Mouse (Mus musculus) limb, embryonic 15.5 days (tissue): Measurements from ENCODE around the gene N4bp2. TPM values are rescaled to one million over a fixed set of nuclear protein-coding genes. Genes with fewer than 3 reads are reported as not detected.

Source experiments
- ATAC-seq: fragments of 200-750 bp; cut with Nextera tagmentation; 2 replicates; pipeline ENCODE4 v1.8.0; 2017; ENCODE audit warnings: low read depth, moderate TSS enrichment; ENCODE audit not compliant: insufficient number of reproducible peaks, low FRiP score, low TSS enrichment
- H3K27ac ChIP-seq: fragments of 300-500 bp; sonication (generic); 2 replicates; pipeline ENCODE4 v1.5.1; 2015; ENCODE audit warnings: moderate library complexity, mild to moderate bottlenecking, inconsistent platforms
- H3K27me3 ChIP-seq: fragments of 300-500 bp; sonication (generic); 2 replicates; pipeline ENCODE4 v1.6.1; 2015; ENCODE audit warnings: inconsistent platforms
- H3K36me3 ChIP-seq: fragments of 300-500 bp; sonication (generic); 2 replicates; pipeline ENCODE4 v1.6.1; 2015; ENCODE audit warnings: inconsistent platforms
- H3K4me1 ChIP-seq: fragments of 300-500 bp; sonication (generic); 2 replicates; pipeline ENCODE4 v1.6.1; 2015; ENCODE audit warnings: inconsistent platforms
- H3K4me2 ChIP-seq: fragments of 300-500 bp; sonication (generic); 2 replicates; pipeline ENCODE4 v1.6.1; 2015; ENCODE audit warnings: mild to moderate bottlenecking, inconsistent platforms
- H3K4me3 ChIP-seq: fragments of 300-500 bp; sonication (generic); 2 replicates; pipeline ENCODE4 v1.5.1; 2015; ENCODE audit warnings: mild to moderate bottlenecking, inconsistent platforms
- H3K9ac ChIP-seq: fragments of 300-500 bp; sonication (generic); 2 replicates; pipeline ENCODE4 v1.6.1; 2015; ENCODE audit warnings: inconsistent platforms
- H3K9me3 ChIP-seq: fragments of 300-500 bp; sonication (generic); 2 replicates; pipeline ENCODE4 v1.6.1; 2016; ENCODE audit warnings: inconsistent platforms
- WGBS: fragments of 180-500 bp; shearing (Covaris S2); methylation state at CpG from one replicate; pipeline ENCODE4 v1.1.7; 2015; 5-methylcytosine and 5-hydroxymethylcytosine counted together
- polyA plus RNA-seq: library from polyadenylated mRNA; unstranded; fragments of >200 nt; fragmentation: Nextera tagmentation; extraction: Ambion mirVana; gene quantifications from 2 replicates; pipeline ENCODE4 v1.2.1, GENCODE M21; 2015

The N4bp2 gene
- polyA plus RNA-seq, 1 experiment from 2014 or later, result 23.0 TPM

GRCm38 (mm10) chr5:65794202-65794601 lies 30.9 kb downstream of the N4bp2 start:
- peaks cover 64% of the 10 kb centered on the region for H3K36me3 ChIP-seq
- no peak overlapping the region for H3K27ac ChIP-seq
- H3K27me3 ChIP-seq, result no peaks in the 10 kb centered on the region
- no peaks in the 10 kb centered on the region for H3K9me3 ChIP-seq
- no peak for ATAC-seq
- H3K4me2 ChIP-seq, result no peak overlapping the region
- no peak overlapping the region for H3K4me3 ChIP-seq
- H3K9ac ChIP-seq, result no peak overlapping the region
- 84% methylated on average over 3 of the region's 3 CpGs for WGBS
- no peaks in the 10 kb centered on the region for H3K4me1 ChIP-seq

DNA sequence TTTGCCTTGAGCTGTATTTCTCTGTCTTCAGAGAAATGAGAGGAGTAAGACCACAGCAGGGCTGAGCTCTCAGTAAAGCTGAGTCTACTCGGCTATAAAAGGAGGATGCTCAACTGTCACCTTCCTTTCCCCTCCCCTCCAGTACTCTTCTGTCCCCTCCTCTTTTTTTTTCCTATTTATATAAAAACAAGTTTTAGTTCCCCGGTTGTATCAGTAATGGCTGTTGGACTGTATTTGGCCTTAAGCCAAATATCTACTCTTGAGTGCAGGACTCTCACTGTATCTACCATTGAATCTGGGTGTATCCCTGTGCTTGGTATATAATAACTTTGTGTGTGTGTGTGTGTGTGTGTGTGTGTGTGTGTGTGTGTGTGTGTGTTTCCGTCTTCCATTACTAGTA lies 31.4 kb downstream of the N4bp2 start:
- no peak overlapping the region for H3K27ac ChIP-seq
- 80% methylated on average over 3 of the region's 3 CpGs for WGBS
- no peak overlapping the region for H3K4me3 ChIP-seq
- no peak for ATAC-seq
- H3K27me3 ChIP-seq, result no peaks in the 10 kb centered on the region
- no peaks in the 10 kb centered on the region for H3K4me1 ChIP-seq
- H3K9me3 ChIP-seq, result no peaks in the 10 kb centered on the region
- H3K9ac ChIP-seq, result no peak overlapping the region
- H3K36me3 ChIP-seq, result peaks cover 67% of the 10 kb centered on the region
- no peak overlapping the region for H3K4me2 ChIP-seq

DNA sequence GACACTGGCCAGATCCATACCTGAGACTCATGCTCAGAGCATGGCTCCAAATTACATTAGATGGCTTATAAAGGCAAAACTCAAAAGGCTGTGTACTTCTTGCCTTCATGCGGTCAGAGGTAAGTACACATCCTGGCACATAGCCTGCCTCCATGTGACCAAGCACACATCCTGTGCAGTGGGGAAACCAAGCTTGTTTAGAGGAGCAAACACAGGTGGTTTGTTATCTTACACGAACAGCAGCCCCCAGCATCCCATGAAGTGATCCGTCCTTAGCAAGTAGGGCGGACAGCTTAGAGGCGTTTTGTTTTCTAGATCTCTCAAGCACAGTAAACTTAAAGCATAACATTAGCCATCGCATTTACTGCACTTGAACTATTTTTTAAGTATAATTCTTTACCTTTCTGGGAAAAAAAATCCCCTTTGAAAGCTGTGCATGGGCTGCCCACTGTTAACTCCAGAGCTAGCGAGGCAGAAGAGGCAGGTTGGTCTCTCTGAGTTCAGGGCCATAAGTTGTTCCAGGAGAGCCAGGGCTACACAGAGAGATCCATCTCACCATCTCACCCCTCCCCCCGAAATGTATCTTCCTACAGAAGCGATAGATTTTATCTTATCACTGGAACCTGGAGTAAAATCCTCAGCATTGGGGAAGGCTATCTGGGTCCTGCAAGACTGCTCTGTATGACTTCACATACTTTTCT lies 32.1 kb downstream of the N4bp2 start:
- Histone ChIP-seq H3K27me3 (no peaks in the 10 kb centered on the region), H3K9me3 (no peaks in the 10 kb centered on the region), H3K27ac (no peak overlapping the region), H3K4me2 (no peak overlapping the region), H3K4me3 (no peak overlapping the region), H3K4me1 (no peaks in the 10 kb centered on the region), H3K9ac (no peak overlapping the region), H3K36me3 (peaks cover 65% of the 10 kb centered on the region)
- 95% methylated on average over 9 of the region's 9 CpGs for WGBS
- ATAC-seq, result no peak

DNA sequence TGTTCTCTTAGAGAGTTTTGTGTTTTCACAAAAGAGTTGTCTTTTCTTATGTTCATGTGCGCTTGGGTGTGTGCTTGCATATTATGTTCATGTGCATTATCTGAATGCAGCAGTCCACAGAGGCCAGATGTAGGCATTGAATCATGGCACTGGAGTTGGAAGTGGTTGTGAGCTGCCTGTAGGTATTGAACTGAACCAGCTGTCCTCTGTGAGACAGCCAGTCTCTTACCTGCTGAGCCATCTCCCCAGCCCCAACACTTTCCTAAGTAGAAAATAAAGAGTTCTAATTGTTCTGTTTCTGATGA lies 32.6 kb downstream of the N4bp2 start:
- no peaks in the 10 kb centered on the region for H3K9me3 ChIP-seq
- H3K36me3 ChIP-seq, result peaks cover 62% of the 10 kb centered on the region
- no peak for ATAC-seq
- no peaks in the 10 kb centered on the region for H3K27me3 ChIP-seq
- H3K4me2 ChIP-seq, result no peak overlapping the region
- no peak overlapping the region for H3K9ac ChIP-seq
- H3K4me1 ChIP-seq, result no peaks in the 10 kb centered on the region
- 97% methylated on average over 1 of the region's 1 CpGs for WGBS
- no peak overlapping the region for H3K4me3 ChIP-seq
- H3K27ac ChIP-seq, result no peak overlapping the region

- H3K4me2 ChIP-seq, result no peak overlapping the region
- no peaks in the 10 kb centered on the region for H3K4me1 ChIP-seq
- no peaks in the 10 kb centered on the region for H3K27me3 ChIP-seq
- no peak overlapping the region for H3K4me3 ChIP-seq
- H3K27ac ChIP-seq, result no peak overlapping the region
- peaks cover 57% of the 10 kb centered on the region for H3K36me3 ChIP-seq
- ATAC-seq, result no peak
- no peaks in the 10 kb centered on the region for H3K9me3 ChIP-seq
- H3K9ac ChIP-seq, result no peak overlapping the region
- 78% methylated on average over 5 of the region's 5 CpGs for WGBS
Measured at GRCm38 (mm10) chr5:65823601-65824133, 60.3 kb downstream of the N4bp2 start.

- Histone ChIP-seq H3K36me3 (peaks cover 32% of the 10 kb centered on the region), H3K4me2 (no peak overlapping the region), H3K9me3 (no peaks in the 10 kb centered on the region), H3K4me3 (no peak overlapping the region), H3K4me1 (no peaks in the 10 kb centered on the region), H3K27ac (no peak overlapping the region), H3K9ac (no peak overlapping the region), H3K27me3 (no peaks in the 10 kb centered on the region)
- ATAC-seq, result no peak
- WGBS, result 92% methylated on average over 4 of the region's 4 CpGs
Measured at GRCm38 (mm10) chr5:65826476-65826875, 63.2 kb downstream of the N4bp2 start.

- Histone ChIP-seq H3K4me2 (no peak overlapping the region), H3K27ac (no peak overlapping the region), H3K4me1 (no peaks in the 10 kb centered on the region), H3K9ac (no peak overlapping the region), H3K36me3 (peaks cover 31% of the 10 kb centered on the region), H3K9me3 (no peaks in the 10 kb centered on the region), H3K4me3 (no peak overlapping the region), H3K27me3 (no peaks in the 10 kb centered on the region)
- WGBS, result 88% methylated on average over 8 of the region's 8 CpGs
- ATAC-seq, result no peak
Measured at GRCm38 (mm10) chr5:65827102-65827501, 63.8 kb downstream of the N4bp2 start.

DNA sequence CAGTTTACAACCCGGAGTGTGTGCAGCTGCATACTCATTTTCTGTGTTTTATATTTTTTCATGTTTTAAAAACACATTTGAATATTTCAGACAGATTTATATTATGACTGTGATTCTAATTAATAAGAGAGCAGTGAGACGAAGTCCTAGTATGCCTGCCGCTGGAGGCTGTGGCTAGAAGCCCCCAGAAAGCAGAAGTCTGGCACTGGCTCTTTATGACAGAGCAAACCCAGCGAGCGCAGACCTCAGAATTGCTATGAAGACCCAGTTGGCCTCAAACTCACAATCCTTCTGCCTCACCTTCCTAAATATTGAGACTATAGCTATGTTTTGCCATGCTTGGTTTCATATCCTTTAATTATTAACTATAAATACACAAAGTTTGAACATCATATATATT lies 64.9 kb downstream of the N4bp2 start:
- no peak overlapping the region for H3K27ac ChIP-seq
- H3K4me2 ChIP-seq, result no peak overlapping the region
- peaks cover 22% of the 10 kb centered on the region; the same call in 1 of the 2 replicates for H3K36me3 ChIP-seq
- ATAC-seq, result no peak
- WGBS, result 79% methylated on average over 5 of the region's 5 CpGs
- H3K9ac ChIP-seq, result no peak overlapping the region
- no peak overlapping the region for H3K4me3 ChIP-seq
- no peaks in the 10 kb centered on the region for H3K4me1 ChIP-seq
- H3K27me3 ChIP-seq, result no peaks in the 10 kb centered on the region
- H3K9me3 ChIP-seq, result no peaks in the 10 kb centered on the region

DNA sequence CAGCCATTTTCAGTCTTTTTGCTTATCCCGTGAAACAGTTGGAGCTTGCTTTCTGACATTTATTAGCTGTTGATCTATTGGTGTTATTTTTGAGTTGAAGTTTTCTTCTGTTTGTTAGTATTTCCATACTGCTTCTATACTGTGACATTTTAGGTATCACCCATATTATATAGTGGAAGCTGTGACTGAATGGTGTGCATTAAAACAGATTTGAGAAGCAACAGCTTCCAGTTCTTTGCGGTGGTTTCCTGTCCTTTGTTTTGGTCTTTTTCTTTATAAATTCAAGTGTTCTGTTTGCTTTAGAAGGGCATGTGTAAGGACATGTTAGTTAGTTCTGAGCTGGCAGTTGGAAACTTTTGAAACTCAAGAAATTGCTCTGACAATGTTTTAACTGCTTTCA lies 65.7 kb downstream of the N4bp2 start:
- no peak overlapping the region for H3K9ac ChIP-seq
- no peaks in the 10 kb centered on the region for H3K9me3 ChIP-seq
- H3K27me3 ChIP-seq, result no peaks in the 10 kb centered on the region
- WGBS, result 64% methylated on average over 2 of the region's 2 CpGs
- no peak overlapping the region for H3K4me2 ChIP-seq
- no peak overlapping the region for H3K27ac ChIP-seq
- ATAC-seq, result no peak
- H3K4me3 ChIP-seq, result no peak overlapping the region
- peaks cover 17% of the 10 kb centered on the region; the same call in 1 of the 2 replicates for H3K36me3 ChIP-seq
- H3K4me1 ChIP-seq, result no peaks in the 10 kb centered on the region

- no peaks in the 10 kb centered on the region for H3K27me3 ChIP-seq
- no peak overlapping the region for H3K27ac ChIP-seq
- no peak for ATAC-seq
- no peaks in the 10 kb centered on the region for H3K9me3 ChIP-seq
- no peak overlapping the region for H3K9ac ChIP-seq
- H3K4me3 ChIP-seq, result no peak overlapping the region
- no peak overlapping the region for H3K4me2 ChIP-seq
- peaks cover 4% of the 10 kb centered on the region; the same call in 1 of the 2 replicates for H3K36me3 ChIP-seq
- no peaks in the 10 kb centered on the region for H3K4me1 ChIP-seq
- WGBS, result 90% methylated on average over 11 of the region's 11 CpGs
Measured at GRCm38 (mm10) chr5:65831917-65832618, 68.7 kb downstream of the N4bp2 start.

DNA sequence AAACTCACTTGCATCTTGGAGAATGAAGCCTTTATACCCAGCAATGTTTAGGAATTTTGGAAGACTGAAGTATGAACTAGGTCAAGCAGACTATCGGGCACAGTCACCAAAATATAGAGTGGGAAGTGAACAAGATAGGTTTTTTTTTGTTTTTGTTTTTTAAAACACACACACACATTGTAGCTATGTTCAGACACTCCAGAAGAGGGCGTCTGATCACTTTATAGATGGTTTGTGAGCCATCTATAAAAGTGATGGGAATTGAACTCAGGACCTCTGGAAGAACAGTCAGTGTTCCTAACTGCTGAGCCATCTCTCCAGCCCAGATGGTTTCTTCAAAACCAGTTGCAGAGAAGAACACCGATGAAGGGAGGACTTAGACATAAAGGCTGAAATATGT lies 69.8 kb downstream of the N4bp2 start:
- H3K4me2 ChIP-seq, result no peak overlapping the region
- no peak overlapping the region for H3K9ac ChIP-seq
- ATAC-seq, result no peak
- H3K4me1 ChIP-seq, result no peaks in the 10 kb centered on the region
- no peaks in the 10 kb centered on the region for H3K9me3 ChIP-seq
- H3K27me3 ChIP-seq, result no peaks in the 10 kb centered on the region
- H3K36me3 ChIP-seq, result peaks cover 4% of the 10 kb centered on the region; the same call in 1 of the 2 replicates
- no peak overlapping the region for H3K4me3 ChIP-seq
- H3K27ac ChIP-seq, result no peak overlapping the region
- 84% methylated on average over 3 of the region's 3 CpGs for WGBS

GRCm38 (mm10) chr5:65833766-65834498 lies 70.6 kb downstream of the N4bp2 start:
- Histone ChIP-seq H3K4me1 (no peaks in the 10 kb centered on the region), H3K4me2 (no peak overlapping the region), H3K27ac (no peak overlapping the region), H3K9ac (no peak overlapping the region), H3K4me3 (no peak overlapping the region), H3K9me3 (no peaks in the 10 kb centered on the region), H3K27me3 (no peaks in the 10 kb centered on the region), H3K36me3 (peaks cover 4% of the 10 kb centered on the region; the same call in 1 of the 2 replicates)
- ATAC-seq, result no peak
- 87% methylated on average over 8 of the region's 8 CpGs for WGBS
